Mouse (Mus musculus): Measurements from ENCODE around the gene Pdia3. TPM values are rescaled to one million over a fixed set of nuclear protein-coding genes. Genes with fewer than 3 reads are reported as not detected.
"Not testable (repeated sequence)": the region's sequence is repeated elsewhere in the genome, so short reads cannot be mapped to it uniquely, and the experiment has no call there.

Pdia3 gene
- polyA plus RNA-seq (2014; fragmentation: Nextera tagmentation; extraction: Ambion mirVana), result 238 and 249 TPM in 2 replicates

- Histone ChIP-seq H3K9ac (replicated peaks; ENCODE audit: low read length) (peak within 1 kb of the TSS; percentile 96), H3K9me3 (ENCODE audit: control insufficient read depth, low read length) (no peaks in the 10 kb centered on the region), H3K4me1 (ENCODE audit: control insufficient read depth, insufficient read depth, low read length) (peaks cover 20% of the 10 kb centered on the region), H3K27ac (replicated peaks; ENCODE audit: low read depth, low read length) (peak within 1 kb of the TSS; percentile 97), H3K4me3 (replicated peaks; ENCODE audit: low read depth, low read length) (peak within 1 kb of the TSS; percentile 99), H3K36me3 (ENCODE audit: control insufficient read depth, insufficient read depth, low read length) (peaks cover 19% of the 10 kb centered on the region), H3K27me3 (ENCODE audit: control insufficient read depth, insufficient read depth, low read length) (no peaks in the 10 kb centered on the region), H3K4me2 (ENCODE audit: low read length) (peak within 1 kb of the TSS; percentile 75)
- DNase-seq (peak; percentile 98), ATAC-seq (ENCODE audit: low FRiP score, low TSS enrichment) (peak; percentile 99)
- under 1% methylated on average over 68 of the region's 68 CpGs for WGBS
Measured at GRCm38 (mm10) chr2:121413387-121414042, at the start of gene Pdia3, which contains the start of gene Catsper2. Gene Pdia3, plus strand, starts transcription at chr2:121413775. Gene Catsper2, minus strand, starts transcription at chr2:121413792.

DNA sequence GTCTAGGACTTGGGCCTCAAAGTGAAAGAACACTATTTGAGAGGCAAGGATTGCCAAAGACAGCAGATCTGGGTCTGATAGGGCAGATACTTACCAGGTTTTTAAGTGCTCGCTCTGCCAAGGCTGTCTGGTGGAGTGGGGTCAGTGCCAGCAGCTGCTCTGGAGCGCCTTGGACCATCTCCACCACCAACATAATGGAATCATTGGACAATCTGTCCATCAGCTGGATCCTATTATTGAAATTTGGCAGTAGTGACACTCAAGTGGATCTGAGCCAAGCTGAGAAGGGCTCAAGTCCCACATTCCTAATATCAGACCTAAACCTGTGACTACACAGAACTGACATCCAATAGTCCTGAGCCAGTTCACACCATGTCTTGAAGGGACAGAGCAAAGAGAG, 44.7 kb upstream of the Pdia3 start:
- WGBS, result 82% methylated on average over 2 of the region's 2 CpGs
- no peak overlapping the region for H3K4me2 ChIP-seq (ENCODE audit: low read length)
- DNase-seq (peak; percentile 18), ATAC-seq (ENCODE audit: low FRiP score, low TSS enrichment) (no peak)
- no peaks in the 10 kb centered on the region for H3K9me3 ChIP-seq (ENCODE audit: control insufficient read depth, low read length)
- H3K36me3 ChIP-seq (ENCODE audit: control insufficient read depth, insufficient read depth, low read length), result no peaks in the 10 kb centered on the region
- H3K9ac ChIP-seq (replicated peaks; ENCODE audit: low read length), result no peak overlapping the region
- H3K27me3 ChIP-seq (ENCODE audit: control insufficient read depth, insufficient read depth, low read length), result no peaks in the 10 kb centered on the region
- H3K4me1 ChIP-seq (ENCODE audit: control insufficient read depth, insufficient read depth, low read length), result no peaks in the 10 kb centered on the region
- no peak overlapping the region for H3K4me3 ChIP-seq (replicated peaks; ENCODE audit: low read depth, low read length)
- no peak overlapping the region for H3K27ac ChIP-seq (replicated peaks; ENCODE audit: low read depth, low read length)

- ATAC-seq (ENCODE audit: low FRiP score, low TSS enrichment), result no peak
- DNase-seq, result no peak
- H3K4me3 ChIP-seq (replicated peaks; ENCODE audit: low read depth, low read length), result no peak overlapping the region
- H3K27ac ChIP-seq (replicated peaks; ENCODE audit: low read depth, low read length), result no peak overlapping the region
- no peaks in the 10 kb centered on the region for H3K27me3 ChIP-seq (ENCODE audit: control insufficient read depth, insufficient read depth, low read length)
- H3K4me2 ChIP-seq (ENCODE audit: low read length), result no peak overlapping the region
- no peaks in the 10 kb centered on the region for H3K4me1 ChIP-seq (ENCODE audit: control insufficient read depth, insufficient read depth, low read length)
- H3K9me3 ChIP-seq (ENCODE audit: control insufficient read depth, low read length), result no peaks in the 10 kb centered on the region
- WGBS, result 86% methylated on average over 5 of the region's 5 CpGs
- H3K36me3 ChIP-seq (ENCODE audit: control insufficient read depth, insufficient read depth, low read length), result no peaks in the 10 kb centered on the region
- no peak overlapping the region for H3K9ac ChIP-seq (replicated peaks; ENCODE audit: low read length)
Measured at GRCm38 (mm10) chr2:121370921-121371320, 42.7 kb upstream of the Pdia3 start.

GRCm38 (mm10) chr2:121372266-121372665, 41.3 kb upstream of the Pdia3 start:
- DNase-seq, result no peak
- H3K36me3 ChIP-seq (ENCODE audit: control insufficient read depth, insufficient read depth, low read length), result no peaks in the 10 kb centered on the region
- H3K4me2 ChIP-seq (ENCODE audit: low read length), result no peak overlapping the region
- ATAC-seq (ENCODE audit: low FRiP score, low TSS enrichment), result no peak
- no peaks in the 10 kb centered on the region for H3K27me3 ChIP-seq (ENCODE audit: control insufficient read depth, insufficient read depth, low read length)
- H3K4me3 ChIP-seq (replicated peaks; ENCODE audit: low read depth, low read length), result no peak overlapping the region
- no peak overlapping the region for H3K27ac ChIP-seq (replicated peaks; ENCODE audit: low read depth, low read length)
- no peaks in the 10 kb centered on the region for H3K9me3 ChIP-seq (ENCODE audit: control insufficient read depth, low read length)
- no peaks in the 10 kb centered on the region for H3K4me1 ChIP-seq (ENCODE audit: control insufficient read depth, insufficient read depth, low read length)
- no peak overlapping the region for H3K9ac ChIP-seq (replicated peaks; ENCODE audit: low read length)
- WGBS, result 84% methylated on average over 3 of the region's 3 CpGs

- Histone ChIP-seq H3K27me3 (ENCODE audit: control insufficient read depth, insufficient read depth, low read length) (no peaks in the 10 kb centered on the region), H3K27ac (replicated peaks; ENCODE audit: low read depth, low read length) (no peak overlapping the region), H3K4me2 (ENCODE audit: low read length) (no peak overlapping the region), H3K4me3 (replicated peaks; ENCODE audit: low read depth, low read length) (no peak overlapping the region), H3K36me3 (ENCODE audit: control insufficient read depth, insufficient read depth, low read length) (no peaks in the 10 kb centered on the region), H3K9me3 (ENCODE audit: control insufficient read depth, low read length) (no peaks in the 10 kb centered on the region), H3K4me1 (ENCODE audit: control insufficient read depth, insufficient read depth, low read length) (no peaks in the 10 kb centered on the region), H3K9ac (replicated peaks; ENCODE audit: low read length) (no peak overlapping the region)
- ATAC-seq (ENCODE audit: low FRiP score, low TSS enrichment), result no peak
- WGBS, result 55% methylated on average over 2 of the region's 2 CpGs
- no peak for DNase-seq
Measured at GRCm38 (mm10) chr2:121374766-121375165, 38.8 kb upstream of the Pdia3 start.

DNA sequence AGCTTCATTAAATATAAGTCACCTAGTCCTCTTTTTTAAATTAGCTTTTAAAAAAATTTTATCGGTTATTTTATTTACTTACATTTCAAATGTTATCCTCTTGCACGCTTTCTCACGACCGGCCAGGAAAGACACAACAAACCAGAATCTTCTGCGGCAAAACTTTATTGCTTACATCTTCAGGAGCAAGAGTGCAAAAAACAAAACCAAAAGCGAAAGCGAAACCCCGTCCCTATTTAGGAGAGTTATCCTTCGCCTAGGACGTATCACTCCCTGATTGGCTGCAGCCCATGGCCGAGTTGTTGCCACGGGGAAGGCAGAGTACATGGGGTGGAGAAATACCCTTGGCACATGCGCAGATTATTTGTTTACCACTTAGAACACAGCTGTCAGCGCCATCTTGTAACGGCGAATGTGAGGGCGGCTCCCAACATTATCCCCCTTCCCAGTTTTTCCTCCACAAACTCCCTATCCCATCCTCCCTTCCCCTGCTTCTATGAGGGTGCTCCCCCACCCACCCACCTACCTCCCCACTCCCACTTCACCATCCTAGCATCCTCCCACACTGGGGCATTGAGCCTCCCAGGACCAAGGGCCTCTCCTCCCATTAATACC, 26.5 kb upstream of the Pdia3 start, which contains the start of gene Strc:
Strc (minus strand) TSS at position 208 of the 615 bp plus-strand sequence.
- H3K9me3 ChIP-seq (ENCODE audit: control insufficient read depth, low read length); H3K4me1 ChIP-seq (ENCODE audit: control insufficient read depth, insufficient read depth, low read length); H3K4me3 ChIP-seq (replicated peaks; ENCODE audit: low read depth, low read length); ATAC-seq (ENCODE audit: low FRiP score, low TSS enrichment); DNase-seq; H3K27me3 ChIP-seq (ENCODE audit: control insufficient read depth, insufficient read depth, low read length); H3K27ac ChIP-seq (replicated peaks; ENCODE audit: low read depth, low read length); H3K9ac ChIP-seq (replicated peaks; ENCODE audit: low read length); H3K36me3 ChIP-seq (ENCODE audit: control insufficient read depth, insufficient read depth, low read length); H3K4me2 ChIP-seq (ENCODE audit: low read length): not testable (repeated sequence)
- 97% methylated on average over 15 of the region's 17 CpGs for WGBS

DNA sequence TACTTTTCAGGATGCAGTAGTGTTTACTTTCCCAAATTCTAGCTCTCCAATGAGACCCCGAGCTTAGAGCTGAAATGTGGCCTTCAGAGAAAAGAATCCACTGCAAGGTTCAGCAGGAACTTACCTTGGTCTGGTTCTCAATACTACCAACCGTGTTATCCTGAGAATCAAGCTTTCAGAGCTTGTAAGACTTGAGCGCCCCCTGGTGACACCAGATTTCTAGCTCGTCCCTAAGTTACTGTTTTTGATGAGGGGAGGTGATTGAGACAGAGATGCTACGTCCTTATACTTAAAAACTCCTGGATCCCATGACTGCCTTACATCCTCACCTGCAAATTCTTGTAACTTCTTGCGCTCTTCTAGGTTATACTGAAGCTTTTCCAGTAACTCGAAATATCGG, 17.0 kb upstream of the Pdia3 start:
- no peak overlapping the region for H3K4me3 ChIP-seq (replicated peaks; ENCODE audit: low read depth, low read length)
- peak; percentile 96 for DNase-seq

GRCm38 (mm10) chr2:121403296-121403695, 10.3 kb upstream of the Pdia3 start:
- Histone ChIP-seq H3K4me2 (ENCODE audit: low read length) (no peak overlapping the region), H3K27ac (replicated peaks; ENCODE audit: low read depth, low read length) (no peak overlapping the region), H3K4me1 (ENCODE audit: control insufficient read depth, insufficient read depth, low read length) (no peaks in the 10 kb centered on the region), H3K27me3 (ENCODE audit: control insufficient read depth, insufficient read depth, low read length) (no peaks in the 10 kb centered on the region), H3K9ac (replicated peaks; ENCODE audit: low read length) (no peak overlapping the region), H3K36me3 (ENCODE audit: control insufficient read depth, insufficient read depth, low read length) (no peaks in the 10 kb centered on the region), H3K9me3 (ENCODE audit: control insufficient read depth, low read length) (no peaks in the 10 kb centered on the region), H3K4me3 (replicated peaks; ENCODE audit: low read depth, low read length) (no peak overlapping the region)
- DNase-seq (no peak), ATAC-seq (ENCODE audit: low FRiP score, low TSS enrichment) (no peak)

More for the DNA sequence above, 17.0 kb upstream of the Pdia3 start:
- no peak for ATAC-seq (ENCODE audit: low FRiP score, low TSS enrichment)
- no peak overlapping the region for H3K4me2 ChIP-seq (ENCODE audit: low read length)
- no peak overlapping the region for H3K9ac ChIP-seq (replicated peaks; ENCODE audit: low read length)
- H3K27me3 ChIP-seq (ENCODE audit: control insufficient read depth, insufficient read depth, low read length), result no peaks in the 10 kb centered on the region
- no peak overlapping the region for H3K27ac ChIP-seq (replicated peaks; ENCODE audit: low read depth, low read length)
- H3K9me3 ChIP-seq (ENCODE audit: control insufficient read depth, low read length), result no peaks in the 10 kb centered on the region
- 15% methylated on average over 8 of the region's 8 CpGs for WGBS
- no peaks in the 10 kb centered on the region for H3K4me1 ChIP-seq (ENCODE audit: control insufficient read depth, insufficient read depth, low read length)
- H3K36me3 ChIP-seq (ENCODE audit: control insufficient read depth, insufficient read depth, low read length), result no peaks in the 10 kb centered on the region

- DNase-seq (peak; percentile 9), ATAC-seq (ENCODE audit: low FRiP score, low TSS enrichment) (no peak)
- Histone ChIP-seq H3K36me3 (ENCODE audit: control insufficient read depth, insufficient read depth, low read length) (0 out of 2 replicates have a peak, but pooled peaks cover 2% of the 10 kb centered on the region), H3K27ac (replicated peaks; ENCODE audit: low read depth, low read length) (no peak overlapping the region), H3K4me3 (replicated peaks; ENCODE audit: low read depth, low read length) (no peak overlapping the region), H3K9ac (replicated peaks; ENCODE audit: low read length) (no peak overlapping the region), H3K4me1 (ENCODE audit: control insufficient read depth, insufficient read depth, low read length) (no peaks in the 10 kb centered on the region), H3K4me2 (ENCODE audit: low read length) (no peak overlapping the region), H3K9me3 (ENCODE audit: control insufficient read depth, low read length) (no peaks in the 10 kb centered on the region), H3K27me3 (ENCODE audit: control insufficient read depth, insufficient read depth, low read length) (no peaks in the 10 kb centered on the region)
- WGBS, result 31% methylated on average over 4 of the region's 4 CpGs
Measured at GRCm38 (mm10) chr2:121408160-121408559, 5.4 kb upstream of the Pdia3 start.
